Mouse (Mus musculus) C2C12 (cell line): ENCODE measurements around the gene Wfs1.

Experiments
- CTCF ChIP-seq: IDR thresholded peaks from one replicate; pipeline ENCODE4 v1.5.1; 2011; ENCODE audit not compliant: control insufficient read depth, insufficient read depth, insufficient read length
- MAX ChIP-seq: IDR thresholded peaks from one replicate; pipeline ENCODE4 v1.6.1; 2011; ENCODE audit warnings: mild to moderate bottlenecking, control low read depth
- MYOG ChIP-seq: IDR thresholded peaks from one replicate; pipeline ENCODE4 v1.6.1; 2011; ENCODE audit not compliant: control insufficient read depth, insufficient read length; ENCODE audit errors: extremely low read depth

DNA sequence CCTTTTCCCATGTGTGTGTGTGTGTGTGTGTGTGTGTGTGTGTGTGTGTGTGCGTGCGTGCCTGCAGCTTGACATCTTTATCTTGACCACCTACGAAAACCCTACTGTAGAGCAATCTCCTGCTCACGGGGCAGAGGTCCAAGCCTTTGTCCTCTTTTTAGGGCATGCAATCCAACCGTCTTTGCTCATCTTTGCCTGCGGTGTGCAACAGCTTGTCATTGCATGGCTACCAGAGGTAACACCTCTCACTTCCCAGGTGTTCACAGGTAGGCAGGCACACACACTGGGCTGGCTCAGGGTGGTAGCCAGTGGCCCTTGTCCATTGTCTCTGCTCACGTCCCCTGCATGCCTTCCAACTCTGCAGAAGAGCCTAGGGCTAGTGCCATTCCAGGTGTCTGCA lies 71.0 kb downstream of the Wfs1 start:
- TF ChIP-seq MYOG (no peak), MAX (no peak), CTCF (no peak)
